In genomic region chr1:130740781-130741720, GRCm38 (mm10) we compare ENCODE assay signal across 8 mouse cellular contexts. TPM values are rescaled to one million over a fixed set of nuclear protein-coding genes. Genes with fewer than 3 reads are reported as not detected.
DNase-seq lines count a peak whose midpoint lies in the region; ATAC-seq and TF ChIP-seq lines count a peak whose summit lies in the region.

No protein-coding gene starts in this region.

- no peak overlapping the region for H3K4me3 ChIP-seq in thymus, adult 2 months (ENCODE audit: control insufficient read depth, insufficient read depth, low read length)
- no peak overlapping the region for H3K4me3 ChIP-seq in intestine, embryonic 14.5 days (ENCODE audit: low read depth, low read length)
- H3K4me3 ChIP-seq in liver, postnatal 0 days (ENCODE audit: low read depth, low read length), result peak overlapping the region; percentile 39
- no peak overlapping the region for H3K4me3 ChIP-seq in stomach, embryonic 14.5 days (ENCODE audit: low read depth, low read length)

- H3K36me3 ChIP-seq in thymus, adult 2 months (ENCODE audit: control insufficient read depth, insufficient read depth, low read length), result no peaks in the 10 kb centered on the region
- H3K36me3 ChIP-seq in intestine, embryonic 14.5 days (ENCODE audit: control insufficient read depth, insufficient read depth, low read length), result peaks cover 14% of the 10 kb centered on the region; the same call in 1 of the 2 replicates
- peaks cover 17% of the 10 kb centered on the region for H3K36me3 ChIP-seq in liver, postnatal 0 days (replicated peaks; ENCODE audit: insufficient read depth, low read length)
- no peaks in the 10 kb centered on the region for H3K36me3 ChIP-seq in stomach, embryonic 14.5 days (ENCODE audit: control insufficient read depth, insufficient read depth, low read length)

- no peak overlapping the region for H3K4me2 ChIP-seq in intestine, embryonic 14.5 days (ENCODE audit: low read length)
- H3K4me2 ChIP-seq in liver, postnatal 0 days (ENCODE audit: low read depth, low read length), result peak overlapping the region; percentile 77
- no peak overlapping the region for H3K4me2 ChIP-seq in stomach, embryonic 14.5 days (replicated peaks; ENCODE audit: low read depth, low read length)

- H3K9me3 ChIP-seq in intestine, embryonic 14.5 days (ENCODE audit: control insufficient read depth, low read length), result no peaks in the 10 kb centered on the region
- no peaks in the 10 kb centered on the region for H3K9me3 ChIP-seq in liver, postnatal 0 days (ENCODE audit: low read length)
- no peaks in the 10 kb centered on the region for H3K9me3 ChIP-seq in stomach, embryonic 14.5 days (ENCODE audit: control insufficient read depth, low read depth, low read length)

- no peaks in the 10 kb centered on the region for H3K27me3 ChIP-seq in thymus, adult 2 months (ENCODE audit: control insufficient read depth, insufficient read depth, low read length)
- H3K27me3 ChIP-seq in intestine, embryonic 14.5 days (replicated peaks; ENCODE audit: control insufficient read depth, insufficient read depth, low read length), result no peaks in the 10 kb centered on the region
- H3K27me3 ChIP-seq in liver, postnatal 0 days (ENCODE audit: insufficient read depth, low read length), result no peaks in the 10 kb centered on the region
- no peaks in the 10 kb centered on the region for H3K27me3 ChIP-seq in stomach, embryonic 14.5 days (ENCODE audit: control insufficient read depth, insufficient read depth, low read length)

- H3K9ac ChIP-seq in intestine, embryonic 14.5 days (ENCODE audit: low read length), result no peak overlapping the region
- H3K9ac ChIP-seq in liver, postnatal 0 days (replicated peaks), result peak overlapping the region; percentile 85
- H3K9ac ChIP-seq in stomach, embryonic 14.5 days (replicated peaks; ENCODE audit: low read depth, low read length), result no peak overlapping the region

- WGBS in thymus, adult 2 months, result 34% methylated on average over 15 of the region's 15 CpGs
- WGBS in intestine, embryonic 14.5 days, result 53% methylated on average over 15 of the region's 15 CpGs
- WGBS in liver, postnatal 0 days (ENCODE audit: insufficient replicate concordance), result 35% methylated on average over 15 of the region's 15 CpGs
- WGBS in stomach, embryonic 14.5 days, result 57% methylated on average over 15 of the region's 15 CpGs

- TF ChIP-seq EP300 in liver, postnatal 0 days (IDR thresholded peaks at IDR 0.05; ENCODE audit: low read depth), result peak; percentile 99

- peaks cover 16% of the 10 kb centered on the region for H3K4me1 ChIP-seq in thymus, adult 2 months (replicated peaks; ENCODE audit: control insufficient read depth, insufficient read depth, low read length)
- peaks cover 9% of the 10 kb centered on the region; the same call in 1 of the 2 replicates for H3K4me1 ChIP-seq in intestine, embryonic 14.5 days (replicated peaks; ENCODE audit: control insufficient read depth, insufficient read depth, low read length)
- H3K4me1 ChIP-seq in liver, postnatal 0 days (ENCODE audit: insufficient read depth), result peaks cover 62% of the 10 kb centered on the region
- 0 out of 2 replicates have a peak, but pooled peaks cover 11% of the 10 kb centered on the region for H3K4me1 ChIP-seq in stomach, embryonic 14.5 days (ENCODE audit: control insufficient read depth, insufficient read depth, low read length)

- no peak overlapping the region for H3K27ac ChIP-seq in thymus, adult 2 months (ENCODE audit: control insufficient read depth, insufficient read depth, low read length)
- H3K27ac ChIP-seq in intestine, embryonic 14.5 days (ENCODE audit: low read depth), result peak overlapping the region; percentile 5; the same call in 1 of the 2 replicates
- H3K27ac ChIP-seq in liver, postnatal 0 days (ENCODE audit: low read depth), result peak overlapping the region; percentile 99
- H3K27ac ChIP-seq in stomach, embryonic 14.5 days (ENCODE audit: low read length), result no peak overlapping the region; the same call in 1 of the 2 replicates

- DNase-seq in cerebellum, postnatal 36 days, result no peak
- DNase-seq in thymus, adult 2 months, result peak; percentile 11
- no peak for DNase-seq in thymus, adult 18-20 months
- peak; percentile 49 for DNase-seq in intestine, embryonic 14.5 days (ENCODE audit: low spot score)
- peak; percentile 78 for DNase-seq in liver, postnatal 0 days
- DNase-seq in gastrocnemius, postnatal 25 days, result no peak

- TF ChIP-seq POLR2A in thymus, adult 2 months (IDR thresholded peaks at IDR 0.05; ENCODE audit: control insufficient read depth, extremely low read depth, insufficient read depth, low read length, poor library complexity), result no peak

- no peak for TF ChIP-seq CTCF in thymus, adult 2 months (IDR thresholded peaks at IDR 0.05; ENCODE audit: borderline replicate concordance, control insufficient read depth, extremely low read depth, insufficient read depth, low read length, poor library complexity)
- no peak for TF ChIP-seq CTCF in liver, postnatal 0 days (IDR thresholded peaks at IDR 0.05; ENCODE audit: low read depth)

- peak; percentile 32; the same call in 1 of the 2 replicates for ATAC-seq in cerebellum, adult (ENCODE audit: insufficient number of reproducible peaks, low FRiP score, low TSS enrichment)
- ATAC-seq in intestine, embryonic 14.5 days (replicated peaks; ENCODE audit: low FRiP score, low TSS enrichment, low read depth), result no peak
- ATAC-seq in liver, postnatal 0 days, result peak; percentile 97
- ATAC-seq in stomach, embryonic 14.5 days (ENCODE audit: insufficient number of reproducible peaks, insufficient read depth, low FRiP score, low read depth), result peak; percentile 83; the same call in 1 of the 2 replicates

RNA-seq across cellular contexts. Expression of gene AA986860, which starts 9.3 kb away (rescaled TPM):
- 0.54 and 1.1 TPM in 2 replicates for polyA plus RNA-seq in thymus, adult 2 months (2012; rRNA removed)
- polyA plus RNA-seq in intestine, embryonic 14.5 days (2014; fragmentation: Nextera tagmentation; extraction: Ambion mirVana), result 55.7 and 61.4 TPM in 2 replicates
- polyA plus RNA-seq in liver, postnatal 0 days (2015; fragmentation: Nextera tagmentation; extraction: Ambion mirVana), result 1.1 and 1.4 TPM in 2 replicates
- 28.6 and 28.7 TPM in 2 replicates for polyA plus RNA-seq in stomach, embryonic 14.5 days (2014; fragmentation: Nextera tagmentation; extraction: Ambion mirVana)
- total RNA-seq in gastrocnemius, postnatal 25 days (2021), result under 1 TPM; 0.31 to 0.38 TPM

RNA-seq across cellular contexts. Expression of gene Pfkfb2, which starts 12.0 kb away (rescaled TPM):
- 9.2 and 9.5 TPM in 2 replicates for polyA plus RNA-seq in thymus, adult 2 months (2012; rRNA removed)
- polyA plus RNA-seq in intestine, embryonic 14.5 days (2014; fragmentation: Nextera tagmentation; extraction: Ambion mirVana), result 9.4 and 9.8 TPM in 2 replicates
- 2.0 and 2.6 TPM in 2 replicates for polyA plus RNA-seq in liver, postnatal 0 days (2015; fragmentation: Nextera tagmentation; extraction: Ambion mirVana)
- 11.1 and 11.2 TPM in 2 replicates for polyA plus RNA-seq in stomach, embryonic 14.5 days (2014; fragmentation: Nextera tagmentation; extraction: Ambion mirVana)
- 10 to 100 TPM; 14.3 to 18.5 TPM for total RNA-seq in gastrocnemius, postnatal 25 days (2021)

RNA-seq across cellular contexts. Expression of gene Yod1, which starts 23.9 kb away (rescaled TPM):
- polyA plus RNA-seq in thymus, adult 2 months (2012; rRNA removed), result 3.9 and 4.7 TPM in 2 replicates
- polyA plus RNA-seq in intestine, embryonic 14.5 days (2014; fragmentation: Nextera tagmentation; extraction: Ambion mirVana), result 7.5 and 8.1 TPM in 2 replicates
- 17.3 and 20.3 TPM in 2 replicates for polyA plus RNA-seq in liver, postnatal 0 days (2015; fragmentation: Nextera tagmentation; extraction: Ambion mirVana)
- 11.9 and 12.0 TPM in 2 replicates for polyA plus RNA-seq in stomach, embryonic 14.5 days (2014; fragmentation: Nextera tagmentation; extraction: Ambion mirVana)
- 1 to 10 TPM; 3.2 TPM for total RNA-seq in gastrocnemius, postnatal 25 days (2021)

RNA-seq across cellular contexts. Expression of gene Gm29427, which starts 25.5 kb away (rescaled TPM):
- polyA plus RNA-seq in thymus, adult 2 months (2012; rRNA removed), result 0.09 TPM in 1 of 2 replicates, not detected in the other
- 0.23 TPM in 1 of 2 replicates, not detected in the other for polyA plus RNA-seq in intestine, embryonic 14.5 days (2014; fragmentation: Nextera tagmentation; extraction: Ambion mirVana)
- polyA plus RNA-seq in liver, postnatal 0 days (2015; fragmentation: Nextera tagmentation; extraction: Ambion mirVana), result 0.07 TPM in 1 of 2 replicates, not detected in the other
- polyA plus RNA-seq in stomach, embryonic 14.5 days (2014; fragmentation: Nextera tagmentation; extraction: Ambion mirVana), result not detected in 2 replicates
- not detected for total RNA-seq in gastrocnemius, postnatal 25 days (2021)

RNA-seq across cellular contexts. Expression of gene Fcamr, which starts 59.7 kb away (rescaled TPM):
- polyA plus RNA-seq in thymus, adult 2 months (2012; rRNA removed), result 0.11 and 0.28 TPM in 2 replicates
- polyA plus RNA-seq in intestine, embryonic 14.5 days (2014; fragmentation: Nextera tagmentation; extraction: Ambion mirVana), result 0.16 TPM in 1 of 2 replicates, not detected in the other
- not detected in 2 replicates for polyA plus RNA-seq in liver, postnatal 0 days (2015; fragmentation: Nextera tagmentation; extraction: Ambion mirVana)
- polyA plus RNA-seq in stomach, embryonic 14.5 days (2014; fragmentation: Nextera tagmentation; extraction: Ambion mirVana), result 0.22 TPM in 1 of 2 replicates, not detected in the other
- total RNA-seq in gastrocnemius, postnatal 25 days (2021), result not detected

Comparison
In these comparisons a context has a peak if more than half of its experiments do, and no peak if none do; other contexts are left out.
1. DNase-seq: peak in thymus, adult 2 months (single experiment), intestine, embryonic 14.5 days (single experiment) and liver, postnatal 0 days (single experiment); none in cerebellum, postnatal 36 days (0 of 2), thymus, adult 18-20 months (0 of 2) and gastrocnemius, postnatal 25 days (single experiment).
2. H3K27ac ChIP-seq: peak in intestine, embryonic 14.5 days (single experiment) and liver, postnatal 0 days (single experiment); none in thymus, adult 2 months (single experiment) and stomach, embryonic 14.5 days (single experiment).
3. RNA of gene AA986860, which starts 9.3 kb away (polyA plus RNA-seq): 55.7 to 61.4 TPM in intestine, embryonic 14.5 days and 28.6 to 28.7 TPM in stomach, embryonic 14.5 days; 1.1 to 1.4 TPM in liver, postnatal 0 days and 0.54 to 1.1 TPM in thymus, adult 2 months; every median in the first group is over 10 times any median in the second.